Mouse (Mus musculus) monocyte, adult 5-6 weeks (primary cell): Measurements from ENCODE around the gene Unc13b. TPM values are rescaled to one million over a fixed set of nuclear protein-coding genes. Genes with fewer than 3 reads are reported as not detected.
A peak's percentile ranks its signal among the peaks of the same experiment; 100 is the strongest.

Experiments
- ATAC-seq: fragments of 153-309, 156-312 bp; replicated peaks from 2 replicates; pipeline ENCODE4 v1.8.0; 2017; ENCODE audit warnings: mild to moderate bottlenecking; ENCODE audit not compliant: low TSS enrichment, insufficient number of reproducible peaks, severe bottlenecking, poor library complexity, low FRiP score
- total RNA-seq: library from RNA; stranded (forward); fragments of 200-1000, 200-491, 200-594 nt; gene quantifications from 3 replicates; pipeline ENCODE4 v1.2.3, GENCODE M21; 2017

The Unc13b gene
- total RNA-seq, 1 experiment from 2014 or later = 1.7 TPM

DNA sequence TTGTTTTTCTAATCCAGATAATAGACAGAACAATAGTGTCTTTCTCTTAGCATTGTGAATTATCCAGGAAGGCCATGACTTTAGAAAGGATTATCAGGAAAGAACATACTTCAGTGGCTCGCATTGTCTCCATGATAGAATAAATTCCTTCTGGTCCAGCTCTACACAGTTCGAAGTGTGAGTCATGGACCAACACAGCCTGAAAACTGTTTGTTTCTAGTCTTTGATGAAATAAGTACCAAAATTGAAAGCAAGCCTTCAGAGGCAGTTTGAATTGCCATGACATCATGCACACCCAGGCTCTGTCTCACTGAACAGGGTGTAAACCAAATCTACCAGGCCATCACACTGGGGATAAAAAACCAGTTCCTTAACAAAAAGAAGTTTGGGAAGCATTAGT, 128.7 kb downstream of the Unc13b start:
- ATAC-seq = no peak

DNA sequence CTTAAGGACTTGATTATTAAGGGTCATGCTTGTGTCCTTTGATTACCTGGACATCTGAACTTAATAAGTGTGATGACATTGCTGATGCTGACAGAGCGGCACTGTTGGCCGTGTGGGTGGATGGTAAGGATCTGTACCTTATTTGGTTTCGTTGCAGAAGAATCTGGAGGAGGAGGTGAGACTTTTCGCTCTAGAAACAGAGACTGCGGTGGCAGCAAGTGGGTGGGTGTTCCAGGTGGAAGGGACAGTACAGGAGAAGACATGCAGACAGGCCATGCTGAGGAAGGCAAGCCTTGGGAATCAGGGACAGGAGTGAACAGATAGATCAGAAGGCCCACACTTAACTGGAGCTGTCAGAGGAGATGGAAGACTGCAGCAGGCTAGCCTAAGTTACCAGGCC, 130.6 kb downstream of the Unc13b start:
- ATAC-seq = no peak

DNA sequence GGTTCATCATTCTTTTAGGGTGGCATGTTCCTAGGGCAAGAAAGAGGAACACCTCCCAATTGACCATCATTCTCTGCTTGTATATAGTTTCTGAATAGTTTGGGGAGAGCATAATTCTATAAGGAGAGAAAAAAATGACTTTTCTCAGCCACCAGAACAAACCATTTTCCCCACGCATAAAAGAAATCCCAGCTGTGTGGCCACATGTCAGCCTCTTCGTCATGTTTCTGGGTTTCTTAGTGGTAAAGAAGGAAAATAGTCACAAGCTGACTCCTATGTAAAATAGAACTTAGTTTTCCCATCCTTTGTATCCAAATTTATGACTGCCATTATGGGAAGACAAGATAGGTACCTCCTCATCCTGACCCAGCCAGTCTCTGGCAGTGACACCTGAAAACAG, 146.2 kb downstream of the Unc13b start:
- ATAC-seq = no peak

DNA sequence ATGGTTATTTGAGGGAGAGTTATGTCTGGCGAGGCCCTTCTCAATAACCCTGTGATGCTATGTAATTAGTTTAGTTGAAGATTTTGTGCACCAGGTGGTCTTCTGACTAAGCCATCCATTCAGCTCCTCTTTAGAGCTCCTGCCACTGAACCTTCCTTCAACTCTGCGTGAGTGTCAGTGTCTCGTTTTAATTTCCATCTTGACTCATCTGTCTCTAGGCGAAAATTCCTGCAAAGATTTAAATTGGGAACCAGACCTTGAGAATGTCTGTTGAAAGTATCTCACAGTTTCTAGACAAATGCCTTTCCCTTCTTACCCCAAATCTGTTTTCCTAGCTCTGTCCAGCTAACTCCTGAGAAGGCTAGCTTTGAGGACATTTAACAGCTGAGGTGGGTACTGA, 146.8 kb downstream of the Unc13b start:
- no peak for ATAC-seq

DNA sequence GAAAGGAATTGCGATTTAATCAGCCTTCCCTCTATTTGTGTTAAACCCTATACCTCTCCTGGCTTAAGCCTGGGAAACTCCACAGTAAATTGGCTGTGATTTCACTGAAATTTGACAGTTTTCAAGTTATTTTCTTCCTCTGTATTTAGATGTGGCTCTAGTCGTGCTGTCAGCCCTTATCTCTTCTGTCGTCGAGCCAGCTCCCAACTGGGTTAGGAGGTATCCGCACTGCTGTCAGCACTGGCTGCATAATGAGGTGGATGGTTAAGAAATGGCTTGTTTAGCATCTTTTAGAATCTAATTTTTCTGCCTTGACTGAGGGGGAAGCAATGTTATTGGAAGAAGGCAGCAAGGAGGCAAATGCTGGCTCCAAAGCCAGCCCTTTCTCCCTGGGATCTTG, 148.2 kb downstream of the Unc13b start:
- no peak for ATAC-seq

DNA sequence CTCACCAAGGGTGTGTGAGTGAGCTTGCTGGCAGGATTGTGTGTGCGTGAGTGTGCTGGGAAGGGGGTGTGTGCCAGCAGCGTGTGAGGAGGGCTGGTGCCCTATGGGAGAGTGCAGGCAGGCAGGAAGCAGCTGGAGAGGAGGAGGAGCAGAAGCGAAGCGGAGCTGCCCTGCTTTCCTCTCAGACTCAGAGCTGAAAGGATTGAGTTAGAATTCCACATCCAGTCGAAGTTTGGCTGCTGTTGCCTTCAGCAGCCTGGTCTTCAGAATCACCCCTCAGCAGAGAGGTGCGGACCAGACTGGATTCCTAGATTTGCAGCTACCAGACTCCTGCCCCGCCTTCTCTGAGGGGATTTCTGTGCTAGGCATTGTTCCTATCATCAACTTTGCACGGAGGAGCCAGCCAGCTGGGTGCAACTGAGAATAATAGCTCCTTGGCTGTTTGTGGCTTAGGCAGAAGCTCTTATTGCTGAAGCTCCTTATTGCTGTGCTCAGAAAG, 150.4 kb downstream of the Unc13b start:
- ATAC-seq = no peak

DNA sequence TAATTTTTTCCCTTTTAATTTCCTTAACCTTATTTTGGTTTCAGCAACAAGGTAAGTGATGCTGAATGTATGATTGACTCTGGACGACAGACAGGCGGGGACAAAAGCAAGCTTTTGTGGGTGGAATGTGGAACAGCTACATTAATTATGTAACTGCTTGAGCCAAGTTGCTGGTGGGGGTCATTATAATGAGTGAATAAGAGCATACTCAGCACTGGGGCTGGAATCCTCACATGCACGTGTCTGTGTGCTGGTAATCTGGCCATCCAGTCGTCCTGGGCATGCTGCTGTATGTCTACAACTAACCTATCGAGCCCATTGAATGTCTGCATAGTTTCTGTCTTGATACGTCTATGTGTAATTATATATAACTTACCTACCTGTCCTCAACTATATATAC, 150.9 kb downstream of the Unc13b start:
- no peak for ATAC-seq

DNA sequence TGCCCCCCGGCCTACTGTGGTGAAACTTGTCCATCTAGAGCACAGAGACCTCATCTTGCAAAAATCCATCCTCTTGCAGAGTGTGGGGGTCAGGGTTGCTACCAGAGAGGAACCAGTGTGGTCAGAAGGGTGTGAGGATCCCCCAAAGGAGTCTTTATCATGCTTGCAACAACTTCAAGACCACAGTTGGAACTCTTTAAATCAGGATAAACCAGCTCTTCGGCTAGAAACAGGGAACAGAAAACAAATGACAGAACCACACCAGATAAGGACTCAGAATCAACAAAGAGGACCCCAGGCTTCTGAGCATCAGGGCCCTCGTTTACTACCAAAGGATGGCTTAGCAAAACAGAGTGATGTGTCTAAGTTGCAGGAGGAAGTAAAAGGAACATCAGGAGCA, 157.7 kb downstream of the Unc13b start:
- ATAC-seq = no peak

DNA sequence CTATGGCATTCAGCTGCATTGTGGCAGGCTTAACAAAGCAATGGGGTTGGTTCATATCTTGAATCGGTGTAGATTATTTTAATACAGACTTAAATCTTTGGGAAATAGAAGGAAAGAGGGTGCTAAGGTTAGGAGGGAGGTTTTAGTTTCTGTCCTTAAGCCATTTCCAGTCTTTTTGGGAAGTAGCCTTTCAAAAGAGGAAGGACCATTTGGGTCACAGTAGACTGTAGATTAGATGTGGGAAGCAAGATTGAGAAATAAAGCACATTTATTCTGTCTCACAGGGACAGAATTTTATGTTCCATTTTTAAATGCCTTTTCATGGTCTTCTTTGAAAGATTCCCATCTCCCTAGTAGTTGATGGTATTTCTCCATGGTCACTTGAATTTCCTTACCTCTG, 159.2 kb downstream of the Unc13b start:
- 0 out of 2 replicates have a peak, but pooled peaks have one; percentile 22 for ATAC-seq

DNA sequence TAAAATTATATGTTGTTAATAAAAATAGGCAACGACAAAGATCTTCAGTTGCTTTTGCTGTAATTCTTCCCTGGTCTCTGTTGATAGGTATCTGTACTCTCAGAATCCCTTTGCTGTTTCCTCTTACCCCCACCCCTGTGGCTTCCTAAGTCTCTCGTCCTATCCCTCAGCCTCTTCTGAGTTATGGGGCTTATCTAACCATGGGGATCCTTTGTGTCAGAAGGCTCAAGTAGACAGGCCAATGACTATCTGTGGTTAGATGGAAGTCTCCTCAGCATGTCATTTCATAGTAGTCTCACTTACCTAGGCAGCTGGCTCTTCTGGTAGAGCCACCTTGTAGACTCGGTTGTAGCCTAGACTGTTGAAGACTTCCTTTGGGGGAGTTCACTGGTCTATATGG, 173.1 kb downstream of the Unc13b start:
- no peak for ATAC-seq

DNA sequence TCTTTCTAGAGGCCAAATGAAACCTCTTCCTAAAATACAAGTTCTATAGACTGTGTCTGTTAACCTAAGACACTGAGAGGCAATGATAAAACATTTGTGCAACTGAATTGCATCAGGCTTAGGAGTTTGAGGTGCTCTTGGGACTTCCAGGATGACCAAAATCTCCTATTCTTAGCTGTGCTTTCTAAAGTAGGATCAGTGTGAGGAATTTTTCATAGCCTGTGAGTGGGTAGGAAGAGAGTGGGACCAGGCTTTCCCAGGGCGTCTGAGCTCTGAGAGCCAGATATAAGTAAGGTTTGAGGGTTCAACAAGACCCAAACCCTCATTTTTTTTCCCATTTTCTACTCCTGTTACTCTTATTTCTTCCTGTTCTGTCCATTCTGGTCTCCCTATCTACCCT, 174.2 kb downstream of the Unc13b start:
- no peak for ATAC-seq

DNA sequence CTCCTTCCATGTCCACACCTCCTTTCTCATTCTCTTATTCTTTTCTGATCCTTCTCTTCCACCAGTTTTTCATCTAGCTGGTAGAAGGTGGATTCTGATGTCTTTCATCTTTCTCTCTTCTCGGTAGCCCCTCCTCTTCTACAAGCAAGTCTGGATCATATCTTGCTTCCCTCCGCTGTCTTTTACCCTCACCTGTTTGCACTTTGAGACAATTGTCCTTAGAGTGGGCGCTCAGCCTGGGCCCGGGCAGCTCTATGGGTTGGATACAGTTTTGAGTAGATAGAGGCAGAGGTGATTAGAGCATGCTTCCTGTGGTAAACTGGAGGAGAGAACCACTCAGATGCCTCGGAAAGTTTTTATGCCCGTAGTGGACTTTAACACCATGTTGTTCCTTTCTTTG, 174.7 kb downstream of the Unc13b start:
- ATAC-seq = no peak

DNA sequence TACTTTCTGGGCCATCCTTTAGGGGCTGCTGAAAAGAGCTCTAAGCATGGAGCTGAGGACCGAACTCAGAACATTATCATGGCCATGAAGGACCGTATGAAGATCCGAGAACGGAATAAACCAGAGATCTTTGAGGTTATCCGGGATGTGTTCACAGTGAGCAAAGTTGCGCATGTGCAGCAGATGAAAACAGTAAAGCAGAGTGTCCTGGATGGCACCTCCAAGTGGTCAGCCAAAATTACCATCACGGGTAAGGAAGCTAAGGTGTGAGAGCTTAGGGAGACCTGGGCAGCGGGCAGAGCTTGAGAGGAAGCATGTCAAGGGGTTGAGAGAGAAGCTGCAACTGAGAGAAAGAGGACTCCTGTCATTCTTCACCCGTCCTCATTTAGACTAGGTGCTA, 178.1 kb downstream of the Unc13b start:
- no peak for ATAC-seq

DNA sequence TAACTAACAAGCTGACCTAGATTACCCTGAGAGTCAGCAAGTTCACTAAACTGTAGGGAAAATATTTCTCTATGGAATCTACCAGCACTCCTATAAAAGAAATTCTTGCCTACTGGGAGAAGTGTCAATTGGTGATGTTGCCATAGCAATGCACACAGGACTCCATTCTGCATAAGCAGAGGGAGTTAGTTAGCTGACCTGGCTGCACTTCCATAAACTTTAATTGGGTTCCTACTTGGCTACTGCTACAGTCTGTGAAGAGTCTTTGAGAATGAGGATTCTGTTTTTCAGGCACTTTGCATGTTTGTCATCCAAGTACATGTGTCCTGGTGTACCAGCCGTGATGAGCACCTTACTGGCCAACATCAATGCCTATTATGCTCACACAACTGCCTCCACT, 182.0 kb downstream of the Unc13b start:
- ATAC-seq = no peak

DNA sequence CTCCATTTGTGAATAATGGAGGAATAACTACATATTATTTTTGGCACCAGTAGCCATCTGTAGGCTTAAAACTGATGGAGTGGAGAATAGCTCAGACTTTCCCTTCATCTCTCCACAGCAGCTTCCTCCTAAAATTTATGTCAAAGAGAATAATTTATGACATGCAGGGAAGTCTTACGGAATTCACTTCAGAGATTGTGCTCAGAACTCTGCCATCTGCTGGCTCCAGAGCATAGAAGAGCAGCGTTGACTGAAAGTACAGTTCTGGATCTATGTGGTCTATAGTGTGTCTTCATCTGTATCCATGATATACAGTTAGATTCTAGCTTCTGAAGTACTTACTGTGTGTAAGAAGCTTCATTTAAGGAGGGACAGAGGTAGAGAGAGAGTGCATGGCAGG, 185.3 kb downstream of the Unc13b start:
- ATAC-seq = no peak

DNA sequence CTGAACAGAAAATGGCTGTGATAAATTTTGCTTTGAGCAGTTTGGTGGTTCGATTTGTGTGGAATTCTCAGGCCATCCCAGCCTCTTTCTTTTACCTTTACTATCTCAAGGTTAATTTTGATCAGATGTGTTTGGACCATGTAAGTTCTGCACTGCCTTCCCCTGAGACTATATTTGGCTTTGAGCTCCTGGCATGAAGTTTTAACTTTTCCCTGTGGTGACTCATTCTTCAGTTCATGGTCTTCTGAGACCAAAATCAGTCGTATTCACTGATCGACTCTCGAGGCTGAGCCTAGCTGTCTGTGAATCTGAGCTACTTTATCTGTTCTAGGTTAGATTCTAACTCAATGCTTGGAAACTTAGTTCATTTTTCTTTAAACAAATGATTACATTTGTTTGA, 187.0 kb downstream of the Unc13b start:
- no peak for ATAC-seq

DNA sequence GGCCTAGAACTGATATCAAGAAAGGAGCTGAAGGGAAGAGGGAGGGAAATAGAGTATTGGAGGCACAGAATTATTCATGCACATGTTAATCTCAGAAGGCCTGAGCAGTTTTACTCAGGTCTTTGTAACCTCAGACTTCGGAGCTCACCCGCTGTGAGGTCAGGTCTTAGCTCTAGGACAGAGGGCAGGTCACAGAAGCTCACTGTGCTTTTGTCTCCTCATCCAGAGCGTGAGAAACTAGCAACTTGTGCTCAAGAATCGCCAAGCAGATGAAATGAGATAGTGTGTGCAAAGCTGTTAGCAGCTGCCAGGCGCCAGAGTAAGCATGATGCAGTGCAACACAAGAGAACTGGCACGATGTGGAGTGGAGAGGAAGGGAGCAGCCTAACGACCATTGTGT, 189.3 kb downstream of the Unc13b start:
- no peak for ATAC-seq

DNA sequence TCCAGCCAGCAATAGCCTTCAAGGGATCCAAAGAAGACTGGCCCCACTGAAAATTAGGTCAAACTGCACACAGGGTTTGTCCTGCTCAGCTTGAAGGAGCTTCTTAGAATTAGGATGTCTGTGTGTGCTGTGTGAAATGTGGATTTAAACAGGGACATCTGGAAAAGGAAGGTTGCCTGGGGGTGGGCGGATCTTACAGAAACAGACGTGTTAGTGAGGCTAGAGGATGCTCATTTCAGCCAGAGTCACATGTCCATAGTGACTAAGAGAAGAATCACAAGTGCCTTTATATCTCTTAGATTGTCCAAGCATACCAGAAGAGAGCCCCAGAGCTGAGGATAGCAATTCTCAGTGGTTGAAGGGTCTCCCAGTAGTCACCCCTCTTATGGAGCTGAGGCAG, 190.2 kb downstream of the Unc13b start:
- ATAC-seq = no peak

DNA sequence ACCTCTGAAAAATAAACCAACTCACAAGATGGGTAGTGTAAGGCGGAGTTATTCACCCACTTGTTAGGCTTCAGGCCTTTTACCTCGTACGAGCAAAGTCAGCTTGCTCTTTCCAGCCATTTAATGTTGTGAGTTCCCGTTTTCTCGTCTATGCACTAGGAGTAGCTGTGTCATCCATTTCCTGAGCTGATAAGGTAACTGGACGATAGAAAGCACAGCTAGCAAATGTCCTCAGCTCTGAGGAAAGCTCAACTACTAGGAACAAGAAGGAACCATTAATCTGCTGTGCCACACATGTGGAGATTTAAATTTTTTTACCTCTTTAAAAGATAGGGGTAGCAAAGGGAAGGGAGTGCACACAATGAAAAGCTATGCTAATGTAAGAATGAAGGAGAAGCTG, 192.5 kb downstream of the Unc13b start:
- no peak for ATAC-seq

DNA sequence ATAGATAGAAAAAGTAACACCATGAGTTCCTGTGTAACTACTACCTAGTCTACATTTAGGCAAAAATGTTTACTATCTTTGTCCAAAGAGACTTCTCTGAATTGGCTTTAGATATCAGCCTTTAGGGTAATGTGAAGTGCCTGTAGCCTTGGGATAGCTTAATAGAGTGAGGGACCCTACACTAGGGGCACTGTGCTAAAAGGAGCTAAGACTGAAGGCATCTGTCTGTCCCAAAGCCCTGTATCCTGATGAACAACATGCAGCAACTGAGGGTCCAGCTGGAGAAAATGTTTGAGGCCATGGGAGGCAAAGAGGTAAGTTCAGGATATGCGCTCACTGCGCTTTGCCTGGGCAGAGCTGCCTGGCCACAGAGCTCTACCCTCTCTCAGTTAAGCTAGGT, 198.3 kb downstream of the Unc13b start:
- no peak for ATAC-seq

DNA sequence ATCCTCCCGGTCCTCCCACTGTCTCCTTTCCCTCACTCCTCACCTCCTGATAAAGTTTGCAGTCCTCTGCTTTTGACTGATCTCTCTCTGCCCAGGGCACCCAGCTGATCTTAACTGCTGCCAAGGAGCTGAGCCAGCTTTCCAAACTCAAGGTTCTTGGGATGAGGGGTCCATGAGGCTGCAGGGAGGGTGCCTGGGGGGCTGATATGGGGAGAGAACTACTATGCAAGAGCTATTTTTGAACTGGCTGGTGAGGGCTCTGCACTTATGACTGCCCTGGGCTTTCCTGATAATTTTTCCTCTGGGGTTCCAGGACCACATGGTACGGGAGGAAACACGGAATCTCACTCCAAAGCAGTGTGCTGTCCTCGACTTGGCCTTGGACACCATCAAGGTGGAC, 199.8 kb downstream of the Unc13b start:
- ATAC-seq = no peak

DNA sequence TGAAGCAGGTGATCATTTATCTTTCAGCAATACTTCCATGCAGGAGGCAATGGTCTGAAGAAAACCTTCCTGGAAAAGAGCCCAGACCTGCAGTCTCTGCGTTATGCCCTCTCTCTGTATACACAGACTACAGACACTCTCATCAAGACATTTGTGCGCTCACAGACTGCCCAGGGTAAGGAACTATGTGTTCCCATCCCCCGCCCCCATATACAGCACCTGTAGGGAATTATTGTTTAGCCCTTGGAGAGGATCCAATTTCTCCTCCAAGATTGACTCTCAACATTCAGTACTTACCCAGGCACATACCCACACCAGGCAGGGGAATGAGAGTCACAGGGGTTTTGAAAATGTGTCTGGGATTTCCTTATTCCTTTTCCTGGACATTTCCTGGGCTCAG, 200.7 kb downstream of the Unc13b start:
- ATAC-seq = no peak
